Mouse (Mus musculus): ENCODE measurements around the gene Fancc.
A peak's percentile ranks its signal among the peaks of the same experiment; 100 is the strongest.

Fancc gene

GRCm38 (mm10) chr13:63496646-63497582 lies at the start of gene Fancc:
Gene Fancc (minus strand): TSS chr13:63497278.
- DNase-seq (ENCODE audit: low spot score) = no peak

DNA sequence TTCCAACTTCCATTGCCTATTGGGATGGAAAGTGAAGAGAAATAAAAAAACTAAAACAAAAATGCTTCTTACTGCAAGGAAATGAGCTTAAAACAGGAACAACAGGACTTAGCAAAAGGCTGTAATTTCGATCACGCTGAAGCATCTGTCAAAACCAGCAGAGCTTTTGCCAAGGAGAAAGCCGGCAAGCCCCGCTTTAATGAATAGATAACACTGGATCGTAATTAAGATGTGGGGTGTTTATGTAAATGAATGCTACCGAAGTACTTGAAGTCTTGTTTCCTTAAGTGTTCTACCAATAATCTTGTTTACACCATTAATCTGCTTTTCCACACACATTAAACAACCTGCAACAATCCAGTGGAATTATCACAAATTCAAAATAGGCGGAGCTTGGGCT lies 48.2 kb upstream of the Fancc start:
- DNase-seq (ENCODE audit: low spot score) = no peak

DNA sequence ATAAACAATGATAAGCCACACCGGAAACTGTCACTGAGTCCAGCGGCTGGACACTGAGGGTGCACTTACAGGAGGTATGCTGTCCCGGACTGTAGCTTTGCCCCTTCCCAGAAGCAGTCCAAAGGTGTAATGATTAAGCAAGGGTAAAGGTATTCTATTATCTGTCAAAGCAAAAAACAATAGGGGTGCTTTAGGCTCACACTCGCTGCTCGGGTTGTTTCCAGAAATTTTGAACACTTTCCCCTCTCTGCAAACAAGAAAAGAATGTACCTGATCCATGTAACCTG lies 47.8 kb upstream of the Fancc start:
- DNase-seq (ENCODE audit: low spot score) = no peak

DNA sequence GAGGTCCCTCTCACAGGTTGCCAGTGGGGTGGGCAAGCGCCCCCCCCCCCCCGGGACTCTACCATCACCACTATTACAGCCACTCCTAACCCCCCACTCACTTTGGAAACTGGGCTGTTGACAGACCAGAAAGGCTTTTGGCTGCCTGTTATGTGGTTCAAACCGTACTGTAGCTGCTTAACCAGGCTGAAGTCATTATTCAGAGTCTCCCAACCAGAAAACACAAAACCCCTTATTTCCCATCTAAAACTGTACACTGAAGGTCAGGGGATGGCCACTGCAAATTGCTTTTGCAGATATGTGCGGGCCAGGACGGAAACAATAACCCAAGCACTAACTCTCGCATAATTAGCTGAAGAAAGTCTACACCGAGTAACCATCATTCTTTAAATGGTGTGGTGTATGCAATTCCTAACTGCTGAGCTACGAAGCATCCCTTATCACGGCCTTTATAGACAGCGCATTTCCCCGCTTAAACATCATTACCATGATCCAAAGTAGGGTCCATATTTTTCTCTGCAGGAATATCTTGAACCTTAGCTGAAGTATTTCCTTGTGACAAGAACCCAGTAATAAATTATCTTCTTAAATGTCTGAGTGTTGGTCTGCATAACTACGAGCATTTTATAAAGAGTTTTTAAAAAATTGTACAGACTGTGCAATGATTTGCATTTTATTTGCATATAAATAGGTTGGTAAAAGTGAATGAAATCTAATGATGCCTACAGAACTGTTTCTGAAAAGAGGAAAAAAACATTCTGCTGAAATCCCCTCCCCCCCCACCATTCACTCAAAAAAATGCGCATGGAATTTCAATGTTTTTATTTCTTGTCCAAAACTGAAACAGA lies 47.3 kb upstream of the Fancc start:
- no peak for DNase-seq (ENCODE audit: low spot score)

DNA sequence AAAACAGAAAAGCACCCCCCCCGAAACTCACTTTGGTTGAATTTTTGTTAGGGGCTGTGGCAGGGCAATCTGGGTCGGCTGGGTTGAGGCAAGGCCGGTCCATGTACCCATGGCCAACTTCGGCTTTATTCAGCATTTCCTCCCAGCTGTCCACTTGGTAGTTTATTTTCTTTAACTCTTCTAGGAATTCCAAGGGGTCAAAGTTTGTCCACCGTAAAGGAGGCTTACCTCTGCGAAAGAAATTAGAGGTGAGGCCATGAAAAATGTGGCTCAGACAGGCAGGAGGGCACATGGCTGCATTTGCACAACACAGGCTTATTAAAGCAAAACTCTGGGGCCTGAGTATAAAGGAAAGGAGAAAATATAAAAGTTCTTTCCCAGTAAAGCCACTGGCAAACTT lies 46.4 kb upstream of the Fancc start:
- DNase-seq (ENCODE audit: low spot score) = no peak

- DNase-seq (ENCODE audit: low spot score) = no peak
Measured at GRCm38 (mm10) chr13:63542796-63543384, 45.8 kb upstream of the Fancc start.

- no peak for DNase-seq (ENCODE audit: low spot score)
Measured at GRCm38 (mm10) chr13:63541510-63541909, 44.4 kb upstream of the Fancc start.

GRCm38 (mm10) chr13:63540584-63540983 lies 43.5 kb upstream of the Fancc start:
- DNase-seq (ENCODE audit: low spot score) = no peak

DNA sequence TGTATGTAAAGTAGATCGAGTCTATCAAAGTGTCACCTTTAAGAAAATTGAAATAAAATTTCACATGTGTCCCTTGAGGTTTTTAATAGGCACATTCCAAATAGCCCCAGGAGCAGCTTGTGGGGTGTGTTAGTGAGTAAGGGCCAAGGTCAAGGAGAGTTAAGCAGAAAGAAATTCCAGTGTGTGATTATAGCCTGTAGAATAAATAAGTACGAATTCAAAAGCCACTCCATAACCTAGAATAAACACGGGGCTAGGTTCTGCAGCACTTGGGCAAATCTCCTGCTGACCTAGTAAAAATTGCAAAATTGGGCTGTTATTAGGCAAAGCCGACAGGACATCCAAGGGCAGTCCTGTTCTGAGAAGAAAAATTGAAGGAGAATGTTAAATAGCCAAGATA lies 37.9 kb upstream of the Fancc start:
- DNase-seq (ENCODE audit: low spot score) = no peak

- DNase-seq (ENCODE audit: low spot score) = no peak
Measured at GRCm38 (mm10) chr13:63530857-63531256, 33.8 kb upstream of the Fancc start.

DNA sequence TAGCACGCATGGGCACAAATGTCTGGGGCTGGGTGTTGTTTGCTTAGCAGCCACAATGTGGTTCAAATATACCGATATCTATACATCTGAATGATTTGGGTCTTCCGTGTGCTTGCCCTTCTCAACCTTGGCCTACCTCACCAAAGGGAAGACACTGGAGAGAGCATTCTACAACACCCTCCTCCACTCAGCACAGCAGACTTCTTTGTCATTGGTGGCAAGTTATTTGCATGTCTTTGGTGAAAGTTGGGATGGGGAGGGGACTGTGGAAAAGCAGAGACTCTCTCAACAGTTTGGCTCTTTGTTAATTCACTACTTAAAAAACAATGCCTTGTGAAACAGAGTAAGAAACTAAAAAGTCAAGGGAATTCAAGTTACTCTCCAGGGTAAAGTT lies 33.3 kb upstream of the Fancc start:
- no peak for DNase-seq (ENCODE audit: low spot score)

- no peak for DNase-seq (ENCODE audit: low spot score)
Measured at GRCm38 (mm10) chr13:63529602-63530370, 32.7 kb upstream of the Fancc start.

- DNase-seq (ENCODE audit: low spot score) = no peak
Measured at GRCm38 (mm10) chr13:63528852-63529251, 31.8 kb upstream of the Fancc start.

DNA sequence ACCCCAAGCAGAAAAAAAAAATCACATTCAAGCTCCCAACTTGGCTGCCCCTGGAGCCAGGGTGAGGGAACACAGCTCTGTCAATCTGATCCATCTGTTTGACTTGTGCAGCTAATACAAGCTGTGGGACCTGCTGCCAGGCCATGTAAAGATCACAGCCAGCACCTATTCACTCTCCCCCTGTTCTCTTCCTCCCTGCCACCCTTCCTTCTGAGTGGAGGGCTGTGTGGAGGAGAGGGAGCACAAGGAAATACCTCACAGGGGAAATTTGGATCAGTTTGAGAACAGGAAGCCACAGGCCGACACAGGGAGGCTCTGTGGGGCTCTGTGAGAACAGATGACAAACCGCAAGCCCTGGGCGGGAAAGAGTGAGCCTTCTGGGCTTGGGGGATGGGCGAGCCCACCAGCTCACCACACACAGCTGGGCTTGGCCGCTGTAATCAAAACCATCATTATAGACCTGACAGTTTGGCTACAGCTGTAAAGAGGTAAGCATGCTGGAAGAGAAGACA lies 31.1 kb upstream of the Fancc start:
- DNase-seq (ENCODE audit: low spot score) = no peak

GRCm38 (mm10) chr13:63525571-63526197 lies 28.6 kb upstream of the Fancc start:
- DNase-seq (ENCODE audit: low spot score) = no peak

DNA sequence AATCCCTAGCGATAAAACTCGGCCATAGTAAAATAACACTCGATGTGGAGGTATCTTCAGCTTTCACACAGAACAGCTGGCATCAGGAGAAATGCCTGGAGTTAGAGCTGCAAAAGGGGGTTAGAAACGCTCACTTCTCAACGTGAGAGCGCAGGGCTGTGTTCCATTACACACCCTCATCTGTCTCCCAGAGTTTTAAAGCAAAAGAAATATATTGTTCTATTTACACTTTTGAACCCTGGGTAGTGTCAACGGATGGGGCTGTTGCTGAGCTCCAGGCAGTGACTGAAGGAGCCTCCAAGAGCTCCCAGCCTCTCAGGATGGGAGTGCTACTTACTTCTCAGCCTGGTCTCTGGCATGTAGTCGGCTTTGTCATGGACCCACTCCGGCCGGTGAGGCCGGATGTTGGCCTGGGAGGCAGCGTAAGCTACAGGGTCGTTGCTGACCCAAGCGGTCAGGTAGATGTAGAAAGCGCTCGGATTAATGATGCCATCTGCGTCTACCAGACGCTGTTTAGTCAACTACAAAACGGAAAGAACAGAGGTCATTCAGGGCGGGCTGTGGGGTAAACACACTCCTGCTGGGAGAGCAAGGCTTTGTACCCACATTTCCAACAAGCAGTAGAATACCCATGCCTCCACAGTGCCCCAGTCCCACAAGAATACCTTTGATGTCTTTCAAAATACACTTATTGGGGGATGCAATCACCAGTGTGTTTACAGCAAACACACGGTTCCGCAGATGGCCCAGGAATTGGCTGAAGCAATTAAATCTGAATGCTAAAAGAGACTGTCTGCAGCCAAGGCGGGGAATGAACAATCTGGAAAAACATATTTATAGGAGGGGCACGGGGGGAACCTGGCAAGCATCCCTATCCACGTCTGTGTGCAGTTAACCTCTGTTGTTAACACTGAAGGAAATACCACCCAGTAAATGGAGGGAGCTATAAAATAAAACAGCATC lies 27.8 kb upstream of the Fancc start:
- peak; percentile 31 for DNase-seq (ENCODE audit: low spot score)

GRCm38 (mm10) chr13:63524061-63524460 lies 27.0 kb upstream of the Fancc start:
- DNase-seq (ENCODE audit: low spot score) = no peak

GRCm38 (mm10) chr13:63522832-63523231 lies 25.8 kb upstream of the Fancc start:
- no peak for DNase-seq (ENCODE audit: low spot score)

DNA sequence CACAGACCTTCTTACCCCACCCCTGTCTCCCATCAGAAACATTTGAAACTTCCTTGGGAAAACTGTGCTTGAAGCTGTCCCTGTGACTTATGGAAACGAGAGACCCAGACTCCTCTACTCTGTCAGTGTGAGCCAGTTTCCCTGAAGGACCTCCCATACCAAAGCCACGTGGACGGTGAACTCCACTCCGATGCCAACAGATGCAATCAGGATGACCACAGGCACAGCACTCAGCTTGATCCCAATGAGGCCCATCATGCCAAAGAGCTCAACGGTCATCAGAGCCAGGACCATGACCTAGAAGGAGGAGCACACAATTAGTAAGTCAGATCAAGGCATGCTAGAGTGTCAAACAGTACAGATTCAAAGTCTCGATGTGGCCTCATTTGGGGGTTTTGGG lies 23.0 kb upstream of the Fancc start:
- no peak for DNase-seq (ENCODE audit: low spot score)

DNA sequence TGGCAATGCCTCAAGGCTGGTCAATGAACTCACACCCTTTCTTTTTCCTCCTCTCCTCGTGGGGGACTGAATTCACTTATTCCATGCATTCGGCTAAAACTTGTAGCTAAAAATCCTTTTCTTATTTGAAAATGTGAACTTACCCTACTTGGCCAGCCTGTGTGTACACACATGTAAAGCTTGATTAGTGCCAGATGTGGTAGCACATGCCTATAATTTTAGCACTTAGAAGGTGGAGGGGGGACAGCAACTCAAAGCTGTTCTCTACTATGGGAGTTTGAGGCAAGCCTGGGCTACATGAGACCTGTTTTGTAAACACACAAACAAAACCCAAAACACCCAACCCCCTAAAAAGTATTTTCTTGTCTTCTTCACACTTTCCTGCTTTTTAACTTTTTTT lies 19.5 kb upstream of the Fancc start:
- no peak for DNase-seq (ENCODE audit: low spot score)
